Mouse (Mus musculus): Measurements from ENCODE around the gene Tymp.

- TF ChIP-seq POLR2A (IDR thresholded peaks at IDR 0.05; ENCODE audit: insufficient read length, low read depth) = no peak
- no peak for TF ChIP-seq POLR2AphosphoS2 (IDR thresholded peaks at IDR 0.05; ENCODE audit: insufficient read length, low read depth)
These were observed 42.6 kb downstream of the Tymp start, which contains the start of gene Miox for GRCm38 (mm10) chr15:89334271-89334670.
